Mouse (Mus musculus): ENCODE results near the gene Ptpdc1. TPM values are rescaled to one million over a fixed set of nuclear protein-coding genes. Genes with fewer than 3 reads are reported as not detected.

Ptpdc1 gene
- total RNA-seq, 2 experiments from 2014 or later = 4.1 to 4.4 TPM

DNA sequence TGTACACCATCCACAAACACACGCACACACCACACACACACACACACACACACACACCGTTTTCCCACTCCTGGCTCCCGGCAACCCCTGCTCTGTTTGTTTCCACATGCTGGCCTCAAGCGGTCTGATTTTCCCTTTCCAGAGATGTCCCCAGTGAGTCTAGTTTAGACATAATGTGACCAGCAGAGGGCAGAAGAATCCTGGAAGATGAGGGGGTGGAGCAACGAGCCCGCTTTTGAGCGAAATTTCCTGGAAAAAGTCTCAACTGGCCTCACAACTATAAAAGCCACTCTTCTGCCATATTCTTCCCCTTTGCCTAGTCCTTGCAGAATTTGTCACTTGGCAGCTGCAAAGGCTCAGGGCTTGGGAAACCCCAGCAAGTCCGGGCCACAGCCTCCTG, 30.2 kb upstream of the Ptpdc1 start:
- DNase-seq = no peak

DNA sequence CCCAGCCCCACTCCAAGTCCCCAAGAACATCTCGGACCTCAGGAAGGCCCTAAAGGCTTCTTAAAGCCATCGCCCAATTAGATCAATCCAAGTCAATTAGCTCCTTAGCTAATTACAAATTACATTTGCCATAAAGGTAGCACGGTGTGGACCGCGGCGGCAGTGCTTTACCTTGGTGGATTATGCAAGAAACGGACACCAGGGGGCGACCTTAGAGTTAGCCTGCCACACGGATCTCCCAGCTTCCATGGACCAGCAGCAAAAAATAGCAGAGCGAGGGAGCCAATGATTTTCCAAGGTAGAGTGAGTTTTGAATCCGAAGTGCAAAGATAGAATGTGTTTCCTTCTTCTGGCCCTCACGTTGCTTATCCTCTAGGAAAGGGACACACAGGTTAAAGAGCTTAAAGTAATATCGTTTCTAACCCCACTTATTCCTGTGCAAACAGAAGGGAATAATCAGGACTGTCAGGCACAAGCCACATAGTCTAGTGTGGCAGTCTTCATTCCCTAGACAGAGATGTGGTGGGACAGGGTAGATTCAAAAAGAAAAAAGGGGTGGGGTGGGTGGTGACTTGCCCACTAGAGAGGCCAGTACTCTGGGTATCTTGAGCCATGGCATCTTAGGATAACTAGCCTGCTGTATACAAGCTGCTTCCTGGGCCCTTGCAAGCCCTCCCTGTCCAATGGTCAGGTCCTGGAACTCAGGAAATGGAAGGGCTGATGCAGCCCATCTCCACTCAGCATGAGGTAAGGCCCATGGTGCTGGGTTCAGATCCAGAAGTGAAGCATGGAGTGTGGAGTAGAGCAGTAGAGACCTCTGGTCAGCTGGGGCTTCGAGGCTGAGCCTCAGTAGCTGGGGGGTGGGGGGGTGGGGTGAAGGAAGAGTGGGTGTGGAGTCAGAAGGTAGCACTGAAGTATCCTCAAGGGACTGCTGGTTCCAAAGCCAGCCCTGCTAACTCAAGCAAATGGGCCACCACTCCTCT, 28.6 kb upstream of the Ptpdc1 start:
- DNase-seq = no peak

DNA sequence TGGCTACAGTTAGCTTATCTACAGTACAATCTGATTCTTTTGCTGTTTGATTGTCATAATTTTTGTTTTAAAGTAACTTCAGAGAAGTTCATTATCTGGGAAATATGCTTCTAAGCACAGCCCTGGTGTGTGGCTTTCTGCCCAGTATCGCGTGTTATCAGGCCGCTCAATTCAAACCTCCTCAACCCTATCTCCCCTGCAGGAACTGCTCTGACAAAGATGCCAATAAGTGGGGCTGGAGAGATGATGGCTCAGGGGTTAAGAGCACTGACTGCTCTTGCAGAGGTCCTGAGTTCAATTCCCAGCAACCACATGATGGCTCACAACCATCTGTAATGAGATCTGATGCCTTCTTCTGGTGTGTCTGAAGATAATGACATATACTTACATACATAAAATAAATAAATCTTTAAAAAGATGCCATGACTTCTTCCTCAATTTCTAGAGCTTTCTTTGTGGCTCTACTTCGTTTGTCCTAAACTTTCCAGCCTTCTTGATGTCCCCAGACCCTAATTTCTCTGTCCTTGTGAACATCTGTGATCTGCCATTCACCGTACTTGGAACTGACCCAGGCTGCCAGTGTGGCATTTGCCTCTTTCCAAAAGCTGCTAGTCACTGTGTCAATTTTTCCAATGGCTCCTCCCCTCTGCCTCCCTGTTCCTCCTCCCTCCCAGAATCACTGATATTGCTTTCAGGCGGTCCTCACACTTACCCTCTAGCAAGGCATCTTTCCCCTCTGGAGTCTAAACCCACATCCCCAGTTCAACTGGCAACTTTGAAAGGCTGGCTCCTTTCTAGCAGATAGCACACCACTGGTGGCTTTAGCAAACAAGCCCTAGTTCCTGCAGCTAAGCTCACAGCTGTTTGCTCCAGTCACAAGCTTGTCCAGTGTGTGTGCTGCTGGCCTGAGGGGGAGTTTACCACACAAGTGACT, 25.9 kb upstream of the Ptpdc1 start:
- no peak for DNase-seq

- no peak for DNase-seq
Observed at GRCm38 (mm10) chr13:48650615-48651014, 25.2 kb upstream of the Ptpdc1 start.

DNA sequence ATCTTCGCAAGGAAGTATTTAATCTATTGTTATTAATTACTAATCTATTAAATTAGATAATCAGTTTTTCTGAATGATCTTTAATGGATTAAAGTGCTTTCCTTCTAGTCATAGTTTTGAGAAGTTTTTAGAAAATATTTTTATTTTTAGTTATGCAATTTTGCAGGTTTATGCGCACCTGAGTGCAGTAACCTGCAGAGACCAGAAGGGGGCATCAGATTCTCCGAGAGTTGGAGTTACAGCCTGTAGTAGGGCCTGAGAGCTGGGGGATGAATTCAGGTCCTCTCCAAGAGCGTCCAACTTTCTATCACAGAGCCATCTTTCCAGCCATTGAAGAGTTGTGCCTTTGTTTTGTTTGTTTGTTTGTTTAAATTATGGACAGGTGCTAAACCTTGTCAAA, 21.2 kb upstream of the Ptpdc1 start:
- no peak for DNase-seq

DNA sequence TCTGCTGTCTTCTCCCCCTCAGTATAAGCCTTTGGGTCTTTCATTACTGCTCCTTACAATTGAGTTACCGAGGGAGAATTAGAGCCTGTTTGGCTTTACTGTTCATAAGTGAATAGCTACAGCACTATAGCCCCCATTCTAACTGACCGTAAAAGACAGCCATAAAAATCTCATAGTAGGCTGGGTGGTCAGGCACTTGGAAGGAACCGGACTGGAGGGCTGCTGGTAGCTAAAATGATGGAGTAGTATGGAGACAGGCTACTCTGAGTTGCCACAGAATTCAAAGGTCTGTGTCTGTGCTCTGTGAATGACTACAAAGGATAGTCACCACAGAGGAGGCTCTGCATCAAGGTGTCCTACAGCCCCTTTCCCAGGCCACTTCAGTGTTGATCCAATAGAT, 18.5 kb upstream of the Ptpdc1 start:
- DNase-seq = no peak

GRCm38 (mm10) chr13:48643072-48643471, 17.6 kb upstream of the Ptpdc1 start:
- DNase-seq = no peak

- no peak for DNase-seq
Observed at GRCm38 (mm10) chr13:48639570-48639969, 14.1 kb upstream of the Ptpdc1 start.

DNA sequence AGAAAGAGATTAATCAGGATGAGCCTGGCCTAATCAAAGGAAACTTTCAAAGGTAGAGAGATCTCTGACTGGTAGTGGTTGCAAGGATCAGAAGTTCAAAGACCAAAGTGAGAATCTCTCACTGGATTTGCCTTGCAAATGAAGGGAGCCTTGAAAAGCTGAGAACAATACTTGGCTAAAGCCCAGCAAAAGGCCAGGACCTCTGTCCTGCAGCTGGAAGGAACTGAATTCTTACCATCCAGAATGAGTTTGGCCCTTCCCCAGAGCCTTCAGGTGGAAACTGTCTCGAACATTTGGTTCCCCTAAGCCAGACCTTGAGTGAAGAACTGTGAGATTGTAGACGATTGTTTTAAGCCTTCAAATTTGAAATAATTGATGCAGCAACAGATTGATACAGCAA, 12.2 kb upstream of the Ptpdc1 start:
- DNase-seq = no peak

- DNase-seq = no peak
Observed at GRCm38 (mm10) chr13:48631691-48632090, 6.2 kb upstream of the Ptpdc1 start.

DNA sequence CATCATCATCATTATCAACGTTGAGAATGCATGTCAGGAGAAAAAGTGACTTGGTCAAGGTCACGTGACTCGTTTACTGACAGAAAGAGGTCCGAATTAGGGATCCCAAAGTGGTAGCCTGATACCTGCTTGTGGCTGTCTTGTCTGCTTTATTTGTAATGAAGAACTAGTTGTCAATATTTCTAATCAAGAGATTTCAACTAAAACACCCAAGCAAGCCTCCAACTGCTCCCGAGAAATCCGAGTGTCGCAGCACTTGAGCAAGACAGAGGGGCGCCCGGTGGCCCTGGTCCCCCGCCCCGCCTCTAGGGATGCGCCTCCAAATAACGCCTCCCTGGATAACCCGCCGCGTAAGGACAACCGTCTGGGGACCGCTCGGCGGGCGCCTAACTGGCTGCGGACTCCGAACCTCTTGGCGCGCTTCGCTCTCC, 481 bp downstream of the Ptpdc1 start:
- DNase-seq = no peak

GRCm38 (mm10) chr13:48618890-48619289, 6.6 kb downstream of the Ptpdc1 start:
- DNase-seq = no peak

DNA sequence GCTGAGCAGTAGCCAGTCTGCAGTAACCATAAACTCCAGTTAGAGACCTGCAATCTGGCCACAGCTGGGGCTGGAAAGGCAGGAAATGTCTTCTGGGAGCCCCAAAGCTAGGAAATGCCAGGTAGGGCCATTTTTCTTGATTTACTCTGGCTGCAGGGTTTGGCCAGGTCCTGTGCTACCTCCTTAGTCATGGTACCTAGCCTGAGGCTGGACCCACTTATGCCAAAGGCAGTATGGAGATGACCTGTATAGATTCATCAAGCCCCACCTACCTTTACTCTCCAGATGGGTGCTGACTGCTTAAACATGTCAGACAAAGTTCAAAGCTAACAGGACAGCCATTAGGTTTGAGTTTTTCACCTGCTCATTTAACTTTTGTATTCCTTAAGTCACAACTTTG, 7.7 kb downstream of the Ptpdc1 start:
- DNase-seq = no peak

DNA sequence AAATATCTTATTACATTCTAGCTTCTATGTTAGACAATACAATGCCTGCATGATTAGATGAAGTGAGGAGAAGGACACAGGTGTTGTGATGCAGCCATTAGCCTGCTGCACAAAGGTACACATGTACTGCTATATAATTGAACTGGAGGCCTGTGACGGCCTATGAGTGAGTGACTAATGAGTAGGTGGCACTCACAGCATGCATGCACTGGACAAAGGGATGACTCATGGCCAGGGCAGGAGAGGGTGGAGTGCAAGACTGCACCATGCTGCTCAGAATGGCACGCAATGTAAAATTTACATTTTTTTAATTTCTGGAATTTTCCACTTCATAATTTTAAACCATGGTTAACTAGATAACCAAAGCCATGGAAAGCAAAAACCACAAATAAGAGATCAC, 10.9 kb downstream of the Ptpdc1 start:
- no peak for DNase-seq

GRCm38 (mm10) chr13:48609106-48609505, 16.4 kb downstream of the Ptpdc1 start:
- DNase-seq = no peak

GRCm38 (mm10) chr13:48604591-48604990, 20.9 kb downstream of the Ptpdc1 start:
- DNase-seq = no peak

GRCm38 (mm10) chr13:48603296-48603695, 22.2 kb downstream of the Ptpdc1 start:
- DNase-seq = no peak

DNA sequence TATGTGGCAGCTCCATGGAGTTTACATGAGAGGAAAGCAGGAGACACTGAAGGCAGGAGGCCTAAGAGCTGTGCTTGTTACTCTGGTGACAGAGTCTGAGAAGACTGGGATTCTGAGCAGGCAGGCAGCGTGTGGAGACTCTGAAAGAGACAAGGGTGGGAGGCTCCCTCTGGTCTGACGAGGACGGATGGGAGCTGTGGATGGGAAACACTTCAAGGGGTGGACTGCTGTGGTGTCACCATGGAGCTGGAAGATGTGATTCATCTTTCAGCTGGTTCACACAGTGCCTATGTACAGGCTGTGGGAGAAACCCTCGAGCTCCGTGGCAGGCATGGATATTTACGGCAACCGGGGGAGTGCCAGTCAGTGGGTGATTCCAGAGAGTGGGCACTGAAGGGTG, 30.9 kb downstream of the Ptpdc1 start:
- no peak for DNase-seq

- DNase-seq = no peak
Observed at GRCm38 (mm10) chr13:48594031-48594430, 31.4 kb downstream of the Ptpdc1 start.

DNA sequence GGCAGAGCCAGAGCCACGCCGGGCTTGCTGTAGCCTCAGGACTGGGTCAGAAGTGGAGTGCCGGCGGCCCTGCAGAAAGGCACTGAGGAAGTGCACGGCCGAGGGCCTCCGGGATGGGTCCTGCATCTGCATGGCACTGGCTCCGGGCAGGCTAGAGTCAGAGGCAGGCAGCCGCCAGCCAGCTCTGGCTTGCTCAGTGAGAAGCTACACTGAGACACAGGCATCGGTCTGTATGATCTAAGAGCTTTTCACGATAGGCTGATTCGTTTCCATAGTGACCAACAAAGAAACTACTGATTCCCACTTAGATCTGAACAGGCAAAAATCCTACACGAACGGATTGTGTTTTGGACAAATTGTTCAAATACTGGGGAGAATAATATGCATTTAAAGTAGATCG, 32.3 kb downstream of the Ptpdc1 start:
- no peak for DNase-seq

GRCm38 (mm10) chr13:48590743-48591142, 34.7 kb downstream of the Ptpdc1 start:
- DNase-seq = no peak

DNA sequence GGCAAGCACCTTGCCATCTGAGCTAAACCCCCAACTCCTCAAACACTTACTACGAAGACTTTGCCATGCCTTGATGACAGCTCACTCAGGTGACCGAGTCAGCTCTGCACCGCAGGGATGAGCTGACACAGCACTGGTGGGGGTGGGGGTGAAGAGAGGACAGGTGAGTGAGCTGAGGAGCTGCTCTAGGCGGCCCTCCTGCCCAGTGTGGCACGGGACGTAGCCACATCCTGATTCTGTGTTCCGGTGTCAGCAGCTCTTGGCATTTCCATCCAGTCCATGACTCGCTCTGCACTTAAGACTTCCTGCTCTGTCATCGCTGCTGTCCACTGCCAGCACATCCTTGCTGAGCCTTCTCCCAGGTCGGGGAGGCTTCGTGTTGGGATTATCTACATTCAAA, 38.1 kb downstream of the Ptpdc1 start:
- no peak for DNase-seq

GRCm38 (mm10) chr13:48586496-48586895, 39.0 kb downstream of the Ptpdc1 start:
- DNase-seq = no peak

All from gastrocnemius, postnatal 25 days (tissue).